Mouse (Mus musculus): ENCODE data around the gene Sh3gl1.

GRCm38 (mm10) chr17:55996007-55996406 is 40.4 kb downstream of the Sh3gl1 start:
- no peak for TF ChIP-seq CTCF (IDR thresholded peaks at IDR 0.05)
- TF ChIP-seq EP300 (IDR thresholded peaks at IDR 0.05): no peak

Measured in lung, postnatal 0 days (tissue).